Mouse (Mus musculus): ENCODE data around the gene Sema3d. TPM values are rescaled to one million over a fixed set of nuclear protein-coding genes. Genes with fewer than 3 reads are reported as not detected.

The Sema3d gene
- polyA plus RNA-seq, 1 experiment from 2014 or later, result 12.4 TPM

GRCm38 (mm10) chr5:12525235-12525767 lies 142.1 kb downstream of the Sema3d start:
- no peak overlapping the region for H3K9ac ChIP-seq (ENCODE audit: low read length)
- H3K36me3 ChIP-seq (ENCODE audit: control insufficient read depth, insufficient read depth, low read length), result no peaks in the 10 kb centered on the region
- H3K4me2 ChIP-seq (ENCODE audit: low read depth, severe bottlenecking), result no peak overlapping the region
- no peak for DNase-seq (ENCODE audit: low spot score)
- no peak for ATAC-seq (ENCODE audit: insufficient number of reproducible peaks, low FRiP score, low TSS enrichment, low read depth)
- WGBS, result 54% methylated on average over 4 of the region's 4 CpGs
- H3K9me3 ChIP-seq (ENCODE audit: control insufficient read depth, low read length), result no peaks in the 10 kb centered on the region
- no peak overlapping the region for H3K4me3 ChIP-seq (ENCODE audit: low read depth, low read length)
- H3K4me1 ChIP-seq (ENCODE audit: control insufficient read depth, insufficient read depth, low read length), result no peaks in the 10 kb centered on the region
- H3K27me3 ChIP-seq (ENCODE audit: control insufficient read depth, insufficient read depth, low read length), result no peaks in the 10 kb centered on the region
- no peak overlapping the region for H3K27ac ChIP-seq (replicated peaks; ENCODE audit: low read depth, low read length)

GRCm38 (mm10) chr5:12528596-12528995 lies 145.4 kb downstream of the Sema3d start:
- Histone ChIP-seq H3K4me2 (ENCODE audit: low read depth, severe bottlenecking) (no peak overlapping the region), H3K4me3 (ENCODE audit: low read depth, low read length) (no peak overlapping the region), H3K9ac (ENCODE audit: low read length) (no peak overlapping the region), H3K27ac (replicated peaks; ENCODE audit: low read depth, low read length) (no peak overlapping the region), H3K4me1 (ENCODE audit: control insufficient read depth, insufficient read depth, low read length) (no peaks in the 10 kb centered on the region), H3K27me3 (ENCODE audit: control insufficient read depth, insufficient read depth, low read length) (no peaks in the 10 kb centered on the region), H3K9me3 (ENCODE audit: control insufficient read depth, low read length) (no peaks in the 10 kb centered on the region), H3K36me3 (ENCODE audit: control insufficient read depth, insufficient read depth, low read length) (no peaks in the 10 kb centered on the region)
- WGBS, result 90% methylated on average over 2 of the region's 2 CpGs
- DNase-seq (ENCODE audit: low spot score), result no peak
- ATAC-seq (ENCODE audit: insufficient number of reproducible peaks, low FRiP score, low TSS enrichment, low read depth), result no peak

- Histone ChIP-seq H3K27ac (replicated peaks; ENCODE audit: low read depth, low read length) (no peak overlapping the region), H3K4me1 (ENCODE audit: control insufficient read depth, insufficient read depth, low read length) (no peaks in the 10 kb centered on the region), H3K9me3 (ENCODE audit: control insufficient read depth, low read length) (no peaks in the 10 kb centered on the region), H3K9ac (ENCODE audit: low read length) (no peak overlapping the region), H3K4me2 (ENCODE audit: low read depth, severe bottlenecking) (no peak overlapping the region), H3K4me3 (ENCODE audit: low read depth, low read length) (no peak overlapping the region), H3K27me3 (ENCODE audit: control insufficient read depth, insufficient read depth, low read length) (no peaks in the 10 kb centered on the region), H3K36me3 (ENCODE audit: control insufficient read depth, insufficient read depth, low read length) (no peaks in the 10 kb centered on the region)
- ATAC-seq (ENCODE audit: insufficient number of reproducible peaks, low FRiP score, low TSS enrichment, low read depth) (no peak), DNase-seq (ENCODE audit: low spot score) (no peak)
- 56% methylated on average over 1 of the region's 1 CpGs for WGBS
Observed at GRCm38 (mm10) chr5:12529771-12530170, 146.6 kb downstream of the Sema3d start.

GRCm38 (mm10) chr5:12541268-12541667 lies 158.1 kb downstream of the Sema3d start:
- H3K9ac ChIP-seq (ENCODE audit: low read length), result no peak overlapping the region
- WGBS, result 31% methylated on average over 2 of the region's 2 CpGs
- no peak for ATAC-seq (ENCODE audit: insufficient number of reproducible peaks, low FRiP score, low TSS enrichment, low read depth)

GRCm38 (mm10) chr5:12549046-12549669 lies 166.0 kb downstream of the Sema3d start:
- no peak for ATAC-seq (ENCODE audit: insufficient number of reproducible peaks, low FRiP score, low TSS enrichment, low read depth)
- Histone ChIP-seq H3K27me3 (ENCODE audit: control insufficient read depth, insufficient read depth, low read length) (no peaks in the 10 kb centered on the region), H3K9ac (ENCODE audit: low read length) (no peak overlapping the region), H3K36me3 (ENCODE audit: control insufficient read depth, insufficient read depth, low read length) (no peaks in the 10 kb centered on the region), H3K4me2 (ENCODE audit: low read depth, severe bottlenecking) (no peak overlapping the region), H3K9me3 (ENCODE audit: control insufficient read depth, low read length) (no peaks in the 10 kb centered on the region), H3K27ac (replicated peaks; ENCODE audit: low read depth, low read length) (no peak overlapping the region), H3K4me1 (ENCODE audit: control insufficient read depth, insufficient read depth, low read length) (no peaks in the 10 kb centered on the region), H3K4me3 (ENCODE audit: low read depth, low read length) (no peak overlapping the region)
- DNase-seq (ENCODE audit: low spot score), result no peak
- 90% methylated on average over 8 of the region's 8 CpGs for WGBS

More at GRCm38 (mm10) chr5:12541268-12541667, 158.1 kb downstream of the Sema3d start:
- no peaks in the 10 kb centered on the region for H3K4me1 ChIP-seq (ENCODE audit: control insufficient read depth, insufficient read depth, low read length)
- no peaks in the 10 kb centered on the region for H3K9me3 ChIP-seq (ENCODE audit: control insufficient read depth, low read length)
- no peak for DNase-seq (ENCODE audit: low spot score)
- no peak overlapping the region for H3K4me2 ChIP-seq (ENCODE audit: low read depth, severe bottlenecking)
- H3K27me3 ChIP-seq (ENCODE audit: control insufficient read depth, insufficient read depth, low read length), result no peaks in the 10 kb centered on the region
- no peaks in the 10 kb centered on the region for H3K36me3 ChIP-seq (ENCODE audit: control insufficient read depth, insufficient read depth, low read length)
- no peak overlapping the region for H3K4me3 ChIP-seq (ENCODE audit: low read depth, low read length)
- no peak overlapping the region for H3K27ac ChIP-seq (replicated peaks; ENCODE audit: low read depth, low read length)

GRCm38 (mm10) chr5:12555401-12555800 lies 172.2 kb downstream of the Sema3d start:
- 91% methylated on average over 3 of the region's 3 CpGs for WGBS
- Histone ChIP-seq H3K27ac (replicated peaks; ENCODE audit: low read depth, low read length) (no peak overlapping the region), H3K36me3 (ENCODE audit: control insufficient read depth, insufficient read depth, low read length) (no peaks in the 10 kb centered on the region), H3K4me2 (ENCODE audit: low read depth, severe bottlenecking) (no peak overlapping the region), H3K4me3 (ENCODE audit: low read depth, low read length) (no peak overlapping the region), H3K4me1 (ENCODE audit: control insufficient read depth, insufficient read depth, low read length) (0 out of 2 replicates have a peak, but pooled peaks cover 2% of the 10 kb centered on the region), H3K27me3 (ENCODE audit: control insufficient read depth, insufficient read depth, low read length) (no peaks in the 10 kb centered on the region), H3K9ac (ENCODE audit: low read length) (no peak overlapping the region), H3K9me3 (ENCODE audit: control insufficient read depth, low read length) (no peaks in the 10 kb centered on the region)
- ATAC-seq (ENCODE audit: insufficient number of reproducible peaks, low FRiP score, low TSS enrichment, low read depth) (no peak), DNase-seq (ENCODE audit: low spot score) (no peak)

- Histone ChIP-seq H3K4me2 (ENCODE audit: low read depth, severe bottlenecking) (no peak overlapping the region), H3K36me3 (ENCODE audit: control insufficient read depth, insufficient read depth, low read length) (no peaks in the 10 kb centered on the region), H3K9me3 (ENCODE audit: control insufficient read depth, low read length) (no peaks in the 10 kb centered on the region), H3K9ac (ENCODE audit: low read length) (no peak overlapping the region), H3K4me3 (ENCODE audit: low read depth, low read length) (no peak overlapping the region), H3K27ac (replicated peaks; ENCODE audit: low read depth, low read length) (no peak overlapping the region), H3K4me1 (ENCODE audit: control insufficient read depth, insufficient read depth, low read length) (0 out of 2 replicates have a peak, but pooled peaks cover 2% of the 10 kb centered on the region), H3K27me3 (ENCODE audit: control insufficient read depth, insufficient read depth, low read length) (no peaks in the 10 kb centered on the region)
- no peak for DNase-seq (ENCODE audit: low spot score)
- WGBS, result 51% methylated on average over 2 of the region's 2 CpGs
- ATAC-seq (ENCODE audit: insufficient number of reproducible peaks, low FRiP score, low TSS enrichment, low read depth), result no peak
Observed at GRCm38 (mm10) chr5:12557889-12558288, 174.7 kb downstream of the Sema3d start.

GRCm38 (mm10) chr5:12561740-12562139 lies 178.6 kb downstream of the Sema3d start:
- H3K36me3 ChIP-seq (ENCODE audit: control insufficient read depth, insufficient read depth, low read length), result no peaks in the 10 kb centered on the region
- WGBS, result 5% methylated on average over 2 of the region's 2 CpGs

More at GRCm38 (mm10) chr5:12561740-12562139, 178.6 kb downstream of the Sema3d start:
- no peaks in the 10 kb centered on the region for H3K9me3 ChIP-seq (ENCODE audit: control insufficient read depth, low read length)
- no peak for ATAC-seq (ENCODE audit: insufficient number of reproducible peaks, low FRiP score, low TSS enrichment, low read depth)
- 0 out of 2 replicates have a peak, but pooled peaks cover 2% of the 10 kb centered on the region for H3K4me1 ChIP-seq (ENCODE audit: control insufficient read depth, insufficient read depth, low read length)
- no peak overlapping the region for H3K4me2 ChIP-seq (ENCODE audit: low read depth, severe bottlenecking)
- no peak overlapping the region for H3K4me3 ChIP-seq (ENCODE audit: low read depth, low read length)
- no peak overlapping the region for H3K27ac ChIP-seq (replicated peaks; ENCODE audit: low read depth, low read length)
- no peaks in the 10 kb centered on the region for H3K27me3 ChIP-seq (ENCODE audit: control insufficient read depth, insufficient read depth, low read length)
- no peak for DNase-seq (ENCODE audit: low spot score)
- H3K9ac ChIP-seq (ENCODE audit: low read length), result no peak overlapping the region
